Mouse (Mus musculus): ENCODE data around the gene Erbb2. TPM values are rescaled to one million over a fixed set of nuclear protein-coding genes. Genes with fewer than 3 reads are reported as not detected.
A peak's percentile ranks its signal among the peaks of the same experiment; 100 is the strongest.

Erbb2 gene
- polyA plus RNA-seq, 1 experiment from 2014 or later, result 26.9 TPM

DNA sequence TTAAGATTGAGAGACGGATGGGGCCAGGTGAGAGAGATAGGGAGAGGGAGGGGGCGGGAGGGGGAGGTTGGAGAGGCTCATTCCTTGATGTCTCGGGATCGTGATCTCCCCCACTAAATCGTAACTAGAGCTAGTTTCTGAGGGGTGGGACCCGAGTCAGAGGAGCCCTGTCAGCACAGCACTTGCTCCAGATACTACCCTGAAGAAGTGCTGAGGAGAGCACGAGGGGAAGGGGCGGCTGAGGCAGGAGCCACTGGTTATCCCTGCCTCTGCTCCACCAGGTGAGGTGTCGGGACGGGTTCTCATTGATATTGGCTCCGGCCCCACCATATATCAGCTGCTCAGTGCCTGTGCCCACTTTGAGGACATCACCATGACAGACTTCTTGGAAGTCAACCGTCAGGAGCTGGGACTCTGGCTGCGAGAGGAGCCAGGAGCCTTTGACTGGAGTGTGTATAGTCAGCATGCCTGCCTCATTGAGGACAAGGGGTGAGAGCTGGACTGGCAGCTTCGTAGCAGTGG, 25.2 kb upstream of the Erbb2 start:
- Histone ChIP-seq H3K9me3 (replicated peaks) (no peaks in the 10 kb centered on the region), H3K9ac (no peak overlapping the region), H3K4me3 (no peak overlapping the region), H3K4me2 (replicated peaks) (peak overlapping the region; percentile 23; the same call in 1 of the 2 replicates), H3K27ac (no peak overlapping the region), H3K27me3 (peaks cover 77% of the 10 kb centered on the region), H3K36me3 (no peaks in the 10 kb centered on the region), H3K4me1 (peaks cover 14% of the 10 kb centered on the region; the same call in 1 of the 2 replicates)
- no peak for ATAC-seq (ENCODE audit: low FRiP score)
- WGBS, result 59% methylated on average over 14 of the region's 14 CpGs

DNA sequence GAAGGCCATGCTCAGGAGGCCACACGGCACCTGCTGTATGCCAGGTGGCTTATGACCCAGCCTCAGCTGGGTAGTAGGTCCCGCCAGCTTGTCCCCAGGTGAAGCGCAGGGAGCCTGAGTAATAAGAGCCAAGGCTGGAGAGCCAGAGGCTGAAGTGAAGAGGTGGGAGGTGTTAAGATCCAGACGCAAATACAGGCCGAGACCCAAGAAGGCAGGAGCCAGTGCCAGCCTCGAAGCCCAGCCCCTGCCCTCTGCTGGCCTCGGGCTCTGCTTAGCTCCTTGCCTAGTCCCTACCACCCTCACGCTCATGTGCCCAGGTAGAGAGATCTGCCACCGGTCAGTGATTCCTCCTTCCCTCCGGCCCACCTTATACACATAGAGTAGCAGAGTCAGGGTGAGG, 24.0 kb upstream of the Erbb2 start:
- H3K4me2 ChIP-seq (replicated peaks), result no peak overlapping the region
- H3K27me3 ChIP-seq, result peaks cover 87% of the 10 kb centered on the region
- H3K9ac ChIP-seq, result no peak overlapping the region
- H3K27ac ChIP-seq, result no peak overlapping the region
- H3K36me3 ChIP-seq, result no peaks in the 10 kb centered on the region
- no peak overlapping the region for H3K4me3 ChIP-seq
- no peak for ATAC-seq (ENCODE audit: low FRiP score)
- WGBS, result 79% methylated on average over 10 of the region's 10 CpGs
- H3K4me1 ChIP-seq, result peaks cover 21% of the 10 kb centered on the region
- H3K9me3 ChIP-seq (replicated peaks), result no peaks in the 10 kb centered on the region

DNA sequence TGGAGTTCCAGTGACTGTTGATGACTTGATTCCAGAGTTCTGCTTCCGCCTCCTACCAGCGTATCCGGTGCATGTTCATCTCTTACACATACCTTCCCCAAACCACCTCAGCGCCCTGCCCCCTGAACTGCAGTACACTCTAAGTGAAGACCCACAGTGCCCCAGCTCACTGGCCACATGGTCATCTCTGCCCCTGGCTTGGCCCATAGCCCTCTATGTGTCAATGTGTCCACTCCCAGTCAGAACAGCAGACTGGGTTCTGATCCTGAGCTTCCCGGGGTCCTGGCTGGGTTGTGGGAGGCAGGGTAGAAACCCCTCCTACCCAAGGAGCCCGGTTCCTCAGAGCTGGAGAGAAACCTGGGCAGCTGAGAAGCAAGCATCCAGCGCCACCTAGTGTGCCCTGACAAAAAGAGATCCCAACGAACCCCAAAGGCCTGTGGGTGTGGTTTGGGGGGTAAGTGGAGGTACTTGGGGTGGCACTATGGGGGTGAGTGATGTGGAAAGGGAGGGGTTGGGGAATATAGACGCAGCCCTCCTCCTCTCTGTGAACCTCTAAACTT, 23.0 kb upstream of the Erbb2 start:
- Histone ChIP-seq H3K27ac (no peak overlapping the region), H3K9me3 (replicated peaks) (no peaks in the 10 kb centered on the region), H3K27me3 (peaks cover 81% of the 10 kb centered on the region), H3K4me1 (peaks cover 30% of the 10 kb centered on the region), H3K4me3 (no peak overlapping the region), H3K9ac (0 out of 2 replicates have a peak overlapping the region, but pooled peaks have one; percentile 32), H3K36me3 (no peaks in the 10 kb centered on the region), H3K4me2 (replicated peaks) (no peak overlapping the region)
- no peak for ATAC-seq (ENCODE audit: low FRiP score)
- 21% methylated on average over 9 of the region's 9 CpGs for WGBS

DNA sequence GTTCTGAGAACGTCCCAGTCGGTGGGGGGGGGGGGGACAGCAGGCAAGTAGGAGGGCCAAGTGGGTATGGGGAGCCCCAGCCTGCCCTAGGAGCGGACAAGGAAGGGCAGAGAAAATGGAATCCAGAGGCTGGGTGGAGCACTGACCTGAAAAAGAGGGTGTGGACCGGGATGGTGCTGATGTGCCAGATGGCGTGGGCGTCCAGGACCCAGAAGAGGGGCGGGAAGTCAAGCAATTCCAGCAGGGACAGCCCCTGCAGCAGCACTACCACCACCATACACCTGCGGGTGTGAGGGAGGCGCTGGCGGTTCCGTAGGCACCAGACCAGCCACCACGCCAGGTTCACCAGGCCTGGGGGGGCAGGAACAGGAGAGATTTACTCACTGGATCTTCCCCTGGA, 22.1 kb upstream of the Erbb2 start:
- ATAC-seq (ENCODE audit: low FRiP score), result no peak
- Histone ChIP-seq H3K27me3 (peaks cover 73% of the 10 kb centered on the region), H3K4me2 (replicated peaks) (no peak overlapping the region), H3K36me3 (no peaks in the 10 kb centered on the region), H3K9ac (no peak overlapping the region), H3K4me1 (peaks cover 27% of the 10 kb centered on the region), H3K4me3 (no peak overlapping the region), H3K9me3 (replicated peaks) (no peaks in the 10 kb centered on the region), H3K27ac (no peak overlapping the region)
- 71% methylated on average over 10 of the region's 12 CpGs for WGBS

DNA sequence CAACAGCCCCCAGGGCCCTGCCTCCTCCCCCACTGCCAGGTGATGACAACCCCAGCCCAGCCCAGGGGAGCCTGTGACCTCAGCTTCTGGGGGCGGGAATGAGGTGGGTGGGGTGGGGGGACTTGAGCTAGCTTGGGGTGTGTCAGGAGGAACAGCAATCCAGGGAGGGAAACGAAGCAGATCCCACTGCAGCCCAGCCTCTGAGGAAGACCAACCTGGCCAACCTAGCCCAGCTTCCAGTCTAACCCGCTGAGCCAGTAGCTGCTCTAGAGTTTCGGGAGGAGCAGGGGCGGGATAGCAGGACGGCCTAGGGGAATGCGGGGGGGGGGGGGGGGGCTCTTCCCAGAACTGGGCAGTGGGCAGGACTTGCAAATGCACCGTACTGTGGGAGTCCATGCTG, 20.2 kb upstream of the Erbb2 start:
- WGBS, result 10% methylated on average over 7 of the region's 8 CpGs
- peaks cover 24% of the 10 kb centered on the region for H3K4me1 ChIP-seq
- no peaks in the 10 kb centered on the region for H3K9me3 ChIP-seq (replicated peaks)
- ATAC-seq (ENCODE audit: low FRiP score), result no peak
- H3K27me3 ChIP-seq, result peaks cover 54% of the 10 kb centered on the region
- no peaks in the 10 kb centered on the region for H3K36me3 ChIP-seq
- H3K4me2 ChIP-seq (replicated peaks), result no peak overlapping the region
- H3K4me3 ChIP-seq, result no peak overlapping the region
- H3K9ac ChIP-seq, result no peak overlapping the region
- H3K27ac ChIP-seq, result no peak overlapping the region

DNA sequence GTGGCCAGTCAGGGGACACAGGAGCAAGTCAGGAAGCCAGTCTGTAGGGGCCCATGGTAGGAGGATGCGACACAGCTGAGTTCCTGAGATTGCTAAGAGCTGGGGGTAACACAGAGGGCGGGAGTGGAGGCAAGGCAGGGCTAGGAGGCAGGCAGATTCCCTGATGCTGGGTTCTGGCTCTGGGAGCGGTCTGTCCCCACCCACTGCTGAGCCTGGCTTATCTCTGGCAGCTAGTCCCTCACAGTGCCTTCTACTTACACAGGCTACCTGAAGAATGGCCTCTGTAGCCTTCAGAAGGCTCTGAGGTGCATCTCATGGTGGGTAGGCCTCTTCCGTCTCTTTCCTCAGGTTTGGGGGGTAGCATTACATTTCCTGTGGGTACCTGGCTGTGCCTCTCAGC, 19.6 kb upstream of the Erbb2 start:
- H3K4me3 ChIP-seq, result no peak overlapping the region
- ATAC-seq (ENCODE audit: low FRiP score), result no peak
- 42% methylated on average over 4 of the region's 4 CpGs for WGBS
- peaks cover 22% of the 10 kb centered on the region for H3K4me1 ChIP-seq
- H3K27me3 ChIP-seq, result peaks cover 49% of the 10 kb centered on the region
- no peak overlapping the region for H3K27ac ChIP-seq
- no peak overlapping the region for H3K4me2 ChIP-seq (replicated peaks)
- H3K9ac ChIP-seq, result no peak overlapping the region
- 0 out of 2 replicates have a peak, but pooled peaks cover under 1% of the 10 kb centered on the region for H3K36me3 ChIP-seq
- H3K9me3 ChIP-seq (replicated peaks), result no peaks in the 10 kb centered on the region

DNA sequence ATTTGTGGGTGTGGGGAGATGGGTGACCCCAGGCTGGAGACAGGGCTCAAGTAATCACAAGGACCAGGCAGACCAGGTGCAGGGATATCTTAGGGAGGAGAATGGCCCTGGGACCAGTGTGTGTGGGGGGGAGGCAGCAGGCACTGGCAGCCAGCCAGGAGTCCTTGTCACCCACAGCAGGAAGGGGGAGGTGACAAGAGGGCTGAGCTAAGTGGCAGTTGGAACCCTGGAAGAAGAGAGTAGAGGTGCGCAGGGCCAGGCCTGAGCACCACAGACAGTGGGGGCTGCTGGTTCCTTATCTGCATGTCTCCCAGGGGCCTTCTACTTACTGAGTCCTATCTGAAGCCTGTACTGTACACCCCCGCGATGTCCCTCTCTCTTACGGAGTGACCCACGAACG, 19.0 kb upstream of the Erbb2 start:
- Histone ChIP-seq H3K36me3 (0 out of 2 replicates have a peak, but pooled peaks cover 3% of the 10 kb centered on the region), H3K4me1 (peaks cover 20% of the 10 kb centered on the region), H3K27ac (no peak overlapping the region), H3K4me3 (no peak overlapping the region), H3K9me3 (replicated peaks) (no peaks in the 10 kb centered on the region), H3K4me2 (replicated peaks) (no peak overlapping the region), H3K9ac (0 out of 2 replicates have a peak overlapping the region, but pooled peaks have one; percentile 38), H3K27me3 (peaks cover 44% of the 10 kb centered on the region)
- no peak for ATAC-seq (ENCODE audit: low FRiP score)
- 68% methylated on average over 6 of the region's 6 CpGs for WGBS

DNA sequence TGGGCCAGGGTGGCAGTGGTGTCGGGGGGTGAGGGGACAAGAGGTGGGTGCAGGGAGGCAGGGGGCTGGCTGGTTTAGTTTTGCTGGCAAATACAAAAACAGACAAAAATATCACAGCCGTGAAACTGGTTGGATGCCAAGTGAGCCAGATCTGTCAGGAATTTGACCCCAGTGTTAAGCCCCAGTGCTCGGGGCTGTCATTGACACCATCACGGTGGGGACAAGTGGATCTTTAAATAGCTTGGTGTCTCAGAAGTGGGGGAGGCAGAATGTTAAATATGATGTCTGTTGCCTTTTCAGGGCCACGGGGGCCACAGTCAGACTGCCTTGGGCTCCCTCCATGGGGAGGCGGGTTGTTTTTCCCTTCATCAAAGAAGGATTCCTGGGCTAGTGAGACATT, 18.0 kb upstream of the Erbb2 start:
- Histone ChIP-seq H3K4me2 (replicated peaks) (no peak overlapping the region), H3K27ac (no peak overlapping the region), H3K4me1 (peaks cover 20% of the 10 kb centered on the region), H3K9ac (no peak overlapping the region), H3K27me3 (peaks cover 38% of the 10 kb centered on the region), H3K36me3 (0 out of 2 replicates have a peak, but pooled peaks cover 3% of the 10 kb centered on the region), H3K9me3 (replicated peaks) (no peaks in the 10 kb centered on the region), H3K4me3 (no peak overlapping the region)
- no peak for ATAC-seq (ENCODE audit: low FRiP score)
- 60% methylated on average over 6 of the region's 6 CpGs for WGBS

DNA sequence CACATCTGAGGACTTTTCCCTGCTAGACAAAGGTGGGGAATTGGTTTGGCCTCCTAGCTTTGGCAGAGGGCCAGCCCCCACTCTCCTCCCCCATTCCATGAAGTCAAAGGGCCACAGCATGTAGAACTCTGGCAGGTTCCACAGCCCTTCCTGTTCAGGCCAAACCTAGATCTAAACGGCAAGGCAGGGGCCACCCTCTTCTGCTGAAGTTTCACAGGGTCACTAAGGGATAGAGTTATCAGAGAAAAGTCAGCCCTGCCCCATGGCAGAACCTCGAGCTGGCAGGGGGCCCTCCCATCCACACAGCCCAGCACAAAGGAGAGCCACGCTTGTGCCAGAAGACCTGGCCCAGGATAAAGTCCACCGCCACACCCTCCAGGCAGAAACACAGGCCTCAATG, 17.2 kb upstream of the Erbb2 start:
- Histone ChIP-seq H3K4me3 (no peak overlapping the region), H3K36me3 (0 out of 2 replicates have a peak, but pooled peaks cover 3% of the 10 kb centered on the region), H3K9me3 (replicated peaks) (no peaks in the 10 kb centered on the region), H3K27me3 (peaks cover 36% of the 10 kb centered on the region), H3K4me2 (replicated peaks) (no peak overlapping the region), H3K27ac (no peak overlapping the region), H3K4me1 (peaks cover 26% of the 10 kb centered on the region), H3K9ac (no peak overlapping the region)
- no peak for ATAC-seq (ENCODE audit: low FRiP score)
- WGBS, result 65% methylated on average over 4 of the region's 4 CpGs

DNA sequence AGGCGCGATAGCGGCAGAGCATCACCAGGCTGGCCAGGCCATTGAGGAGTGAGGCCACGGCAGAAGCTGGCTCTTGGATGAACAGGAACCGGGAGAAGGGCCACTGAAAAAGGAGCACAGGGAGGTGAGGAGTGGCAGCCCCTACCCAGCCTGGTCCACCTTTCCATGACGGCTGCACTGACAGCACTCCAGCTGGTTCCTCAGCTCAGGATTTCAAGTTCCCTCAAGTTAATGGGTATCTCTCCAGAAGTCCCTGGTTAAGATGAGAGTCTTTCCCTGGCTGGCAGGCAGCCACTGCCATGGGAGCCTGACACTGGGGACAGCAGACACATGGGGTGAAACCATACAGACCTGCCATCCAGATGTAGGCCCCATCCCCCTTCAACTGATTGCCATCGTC, 14.3 kb upstream of the Erbb2 start:
- no peak overlapping the region for H3K9ac ChIP-seq
- H3K27me3 ChIP-seq, result peaks cover 16% of the 10 kb centered on the region

DNA sequence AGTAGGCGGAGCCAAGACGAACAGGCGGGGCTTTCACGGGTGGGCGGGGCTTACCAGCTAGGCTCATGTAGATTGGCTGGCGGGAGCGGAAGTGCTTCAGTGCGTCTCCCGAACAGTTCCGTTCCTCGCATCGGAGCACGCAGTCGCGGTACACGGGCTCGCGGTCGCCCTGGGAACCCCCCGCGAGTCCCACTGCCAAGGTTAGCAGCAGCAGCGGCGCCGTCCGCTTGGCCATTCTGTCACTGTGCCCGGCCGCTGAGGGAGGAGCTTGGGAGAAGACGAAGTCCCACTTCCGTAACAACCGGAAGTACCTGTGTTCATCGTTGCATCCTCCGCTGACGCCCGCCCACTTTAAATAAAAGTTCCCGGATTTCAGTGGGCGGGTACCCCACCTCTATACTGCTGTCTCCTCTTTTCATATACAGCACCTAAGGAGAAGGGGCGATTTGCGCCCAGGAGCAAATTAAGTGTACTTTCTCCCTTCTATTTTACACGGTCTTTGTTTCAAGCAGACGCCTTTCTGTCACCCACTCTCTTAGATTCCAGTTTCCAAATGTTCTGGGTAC, 12.0 kb upstream of the Erbb2 start, which contains the start of gene Pgap3:
Pgap3 (minus strand) TSS at position 330 of the 566 bp plus-strand sequence.
- peak; percentile 91 for ATAC-seq (ENCODE audit: low FRiP score)
- Histone ChIP-seq H3K36me3 (0 out of 2 replicates have a peak, but pooled peaks cover 3% of the 10 kb centered on the region), H3K9me3 (replicated peaks) (no peaks in the 10 kb centered on the region), H3K4me2 (replicated peaks) (peak within 1 kb of the TSS; percentile 72), H3K9ac (peak within 1 kb of the TSS; percentile 67), H3K4me3 (peak within 1 kb of the TSS; percentile 74), H3K27ac (peak within 1 kb of the TSS; percentile 98), H3K27me3 (peaks cover 19% of the 10 kb centered on the region), H3K4me1 (peaks cover 10% of the 10 kb centered on the region)
- under 1% methylated on average over 40 of the region's 40 CpGs for WGBS

More for the DNA sequence above, 14.3 kb upstream of the Erbb2 start:
- WGBS, result 94% methylated on average over 7 of the region's 7 CpGs
- Histone ChIP-seq H3K4me1 (peaks cover 23% of the 10 kb centered on the region), H3K27ac (no peak overlapping the region), H3K9me3 (replicated peaks) (no peaks in the 10 kb centered on the region), H3K36me3 (0 out of 2 replicates have a peak, but pooled peaks cover 3% of the 10 kb centered on the region), H3K4me3 (no peak overlapping the region), H3K4me2 (replicated peaks) (no peak overlapping the region)
- no peak for ATAC-seq (ENCODE audit: low FRiP score)

DNA sequence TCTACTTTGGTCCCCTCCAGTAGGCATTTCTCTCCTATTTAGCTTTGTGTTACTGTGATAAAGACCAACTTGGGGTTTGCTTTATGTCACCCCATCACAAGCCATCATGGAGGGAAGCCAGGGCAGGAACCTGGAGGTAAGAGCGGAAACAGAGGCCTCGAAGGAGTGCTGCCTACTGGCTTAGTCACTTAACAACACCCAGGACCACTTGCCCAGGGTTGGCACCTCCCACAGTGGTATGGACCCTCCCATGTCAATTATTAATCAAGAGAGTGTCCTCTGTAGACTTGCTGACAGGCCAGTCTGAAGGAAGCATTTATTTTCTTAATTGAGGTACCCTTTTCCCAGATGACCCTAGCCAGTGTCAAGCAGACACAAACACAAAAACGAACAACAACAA, 11.5 kb upstream of the Erbb2 start:
- 0 out of 2 replicates have a peak, but pooled peaks cover 3% of the 10 kb centered on the region for H3K36me3 ChIP-seq
- peak overlapping the region; percentile 74 for H3K4me3 ChIP-seq
- H3K27me3 ChIP-seq, result peaks cover 19% of the 10 kb centered on the region
- 69% methylated on average over 3 of the region's 3 CpGs for WGBS
- H3K27ac ChIP-seq, result peak overlapping the region; percentile 98
- no peaks in the 10 kb centered on the region for H3K9me3 ChIP-seq (replicated peaks)
- peak overlapping the region; percentile 67 for H3K9ac ChIP-seq
- peaks cover 10% of the 10 kb centered on the region for H3K4me1 ChIP-seq
- no peak for ATAC-seq (ENCODE audit: low FRiP score)
- peak overlapping the region; percentile 72 for H3K4me2 ChIP-seq (replicated peaks)
